Mouse (Mus musculus) G1E (cell line): ENCODE data around the gene Tubb4a.

Experiments
- CTCF ChIP-seq: IDR thresholded peaks from 2 replicates; pipeline ENCODE4 v1.5.1; 2012; ENCODE audit warnings: low read depth, low read length, inconsistent platforms, mixed read lengths
- GATA1 ChIP-seq: IDR thresholded peaks from 2 replicates; pipeline ENCODE4 v1.6.1; 2012; ENCODE audit warnings: borderline replicate concordance, low read length, inconsistent platforms, mixed read lengths
- TAL1 ChIP-seq: conservative IDR thresholded peaks from 2 replicates; pipeline ENCODE4 v1.6.1; 2012; ENCODE audit warnings: low read depth, low read length, inconsistent platforms, mixed read lengths

DNA sequence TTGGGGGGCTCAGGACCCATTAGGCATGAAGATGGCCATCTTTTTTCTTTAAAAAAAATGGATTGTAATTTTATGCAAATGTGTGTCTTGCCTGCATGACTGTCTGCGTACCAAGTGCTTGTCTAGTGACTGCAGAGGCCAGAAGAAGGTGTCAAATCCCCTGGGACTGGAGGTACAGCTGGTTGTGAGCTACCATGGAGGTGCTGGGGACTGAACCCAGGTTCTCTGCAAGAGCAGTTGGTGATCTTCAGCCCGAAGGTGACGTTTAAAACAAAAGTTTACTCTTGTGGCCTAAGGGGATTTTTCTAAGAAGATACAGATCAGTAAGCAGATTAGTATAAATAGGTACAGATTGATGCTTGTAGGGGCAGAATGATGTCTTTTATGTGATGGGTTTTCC, 48.1 kb upstream of the Tubb4a start:
- TF ChIP-seq CTCF: no peak
- no peak for TF ChIP-seq GATA1
- no peak for TF ChIP-seq TAL1
